Mouse (Mus musculus): ENCODE measurements around the gene Edn2.

Gene Edn2

DNA sequence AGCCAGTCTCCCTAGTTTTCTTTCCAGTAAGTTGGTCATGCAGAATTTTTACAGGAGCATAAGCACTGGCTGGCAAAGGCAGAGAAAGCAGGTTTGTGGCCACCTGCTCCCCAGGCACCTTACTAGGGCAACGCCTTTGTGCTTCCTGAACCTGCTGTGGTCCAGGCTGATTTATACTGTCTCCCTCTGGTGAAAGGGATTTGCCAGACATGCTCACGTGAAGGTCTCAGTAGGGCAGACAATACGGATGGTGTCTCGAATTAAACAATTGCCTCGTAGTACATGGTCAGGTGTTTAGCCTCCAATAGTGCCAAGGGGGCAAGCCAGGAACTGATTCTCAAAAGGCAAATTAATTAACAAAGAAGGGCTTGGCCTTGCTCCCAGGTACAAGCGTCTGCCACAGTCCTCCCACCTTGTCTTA, 45.5 kb downstream of the Edn2 start:
- no peak for DNase-seq

DNA sequence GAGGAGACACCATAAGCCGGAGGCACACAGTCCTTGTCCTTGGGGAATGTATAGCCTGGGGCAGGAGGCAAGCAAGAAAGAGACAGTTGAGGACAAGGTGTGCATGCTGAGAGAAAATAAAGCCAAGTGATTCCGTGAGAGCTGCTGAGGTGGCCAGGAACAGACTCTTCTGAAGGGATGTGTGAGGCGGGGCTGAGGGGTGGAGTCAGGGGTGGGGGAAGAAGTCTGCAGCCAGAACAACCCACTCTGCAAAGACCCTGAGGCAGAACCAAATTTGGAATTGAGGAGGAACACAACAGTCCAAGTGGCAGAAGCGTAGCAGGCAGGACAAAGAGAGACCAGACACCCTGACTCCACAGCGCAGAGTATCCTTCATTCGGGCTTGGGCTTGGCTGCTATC, 51.1 kb downstream of the Edn2 start:
- DNase-seq, result no peak

DNA sequence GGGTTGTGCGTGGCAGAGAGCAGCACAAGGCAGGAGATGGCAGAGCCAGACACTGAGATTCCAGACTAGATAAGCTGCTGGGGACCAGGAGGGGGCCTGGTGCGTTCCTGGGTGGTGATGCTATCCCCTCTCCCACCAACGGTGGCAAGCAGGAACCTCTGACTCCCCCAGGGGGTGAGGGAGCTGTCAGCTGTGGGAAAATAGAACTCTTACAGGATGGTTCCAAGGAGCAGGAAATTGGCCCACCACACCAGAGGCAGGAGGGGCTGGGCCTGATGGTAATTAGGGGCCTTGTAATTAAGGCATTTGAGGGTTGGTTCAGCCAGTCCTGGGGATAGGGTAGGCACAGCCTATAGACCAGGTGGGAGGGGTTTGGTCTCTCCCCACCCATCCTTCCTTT, 51.8 kb downstream of the Edn2 start:
- DNase-seq, result no peak

DNA sequence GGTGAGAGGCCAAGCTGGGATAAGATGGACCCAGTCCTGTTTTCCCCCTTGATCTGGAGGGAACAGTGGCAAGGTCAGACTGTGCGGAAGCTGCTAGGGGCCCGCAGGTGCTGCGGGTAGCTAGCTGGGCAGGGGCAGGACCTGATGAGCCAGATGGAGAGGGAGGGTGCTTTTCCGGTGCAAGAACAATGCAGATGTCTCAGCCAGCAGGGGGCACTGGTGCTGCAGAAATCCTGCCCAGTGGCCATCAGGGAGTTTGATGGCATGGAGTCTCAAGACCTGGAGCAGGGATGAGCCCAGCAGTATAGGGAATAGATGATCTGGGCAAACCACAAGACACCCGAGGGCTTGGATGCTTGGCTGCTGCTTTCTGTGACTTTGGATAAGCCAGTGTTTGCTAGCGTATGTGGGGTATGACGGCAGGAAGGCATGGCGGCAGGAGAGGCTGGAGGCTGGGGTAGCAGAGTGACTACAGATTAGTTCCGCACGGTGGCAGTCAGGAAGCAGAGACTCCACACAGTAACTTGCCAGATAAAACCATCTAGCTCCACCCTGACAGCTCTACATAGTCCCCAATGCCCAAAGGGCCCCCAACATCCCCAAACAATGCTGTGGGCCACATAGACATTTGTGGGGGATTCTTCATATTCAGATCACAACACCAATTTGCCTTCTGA, 55.0 kb downstream of the Edn2 start:
- DNase-seq, result peak; percentile 70 to 72

DNA sequence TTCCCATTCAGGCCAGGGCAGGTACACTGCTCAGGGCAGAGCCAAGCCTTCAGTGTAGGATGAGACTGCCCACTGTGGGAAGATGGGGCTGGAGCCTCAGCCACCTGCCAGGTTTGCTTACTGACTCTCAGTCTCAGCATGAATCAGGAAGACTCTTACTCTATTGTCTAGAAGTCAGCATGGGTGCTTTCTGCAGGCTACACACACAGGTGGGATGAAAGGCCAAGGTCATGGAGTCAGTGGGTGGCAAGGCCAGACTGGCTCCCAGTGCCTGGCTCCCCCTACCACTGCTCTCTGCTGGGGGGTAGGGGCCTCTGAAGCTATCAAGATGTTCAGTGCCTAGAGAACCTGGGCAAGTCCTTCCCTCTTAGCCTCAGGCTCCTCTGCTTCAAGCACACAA, 55.9 kb downstream of the Edn2 start:
- DNase-seq, result no peak
